Mouse (Mus musculus) heart, adult 9 months (tissue): ENCODE data around the gene Gm3526.
"Not testable (repeated sequence)": the region's sequence is repeated elsewhere in the genome, so short reads cannot be mapped to it uniquely, and the experiment has no call there.

Experiments used
- DNase-seq, 2 experiments: peaks; one replicate each; pipeline ENCODE4 v3.0.0; 2022; ENCODE audit warnings: low spot score in 2 of 2

Gene Gm3526

GRCm38 (mm10) chr14:5260480-5260879 is at the start of gene Gm3526:
TSS of gene Gm3526 (minus strand) at chr14:5260580.
- DNase-seq: not testable (repeated sequence)
